Mouse (Mus musculus) left cerebral cortex, adult 9 months (tissue): ENCODE measurements at regions not wholly inside any gene's neighbourhood (a gene's known extent, or its start where the extent isn't known, plus 50 kb on each side); places are given as distances from the start of the nearest gene placed in this dataset.
A peak's percentile ranks its signal among the peaks of the same experiment; 100 is the strongest.

Source experiments
- DNase-seq, 2 experiments: peaks; one replicate each; pipeline ENCODE4 v3.0.0; 2022; ENCODE audit warnings: low spot score in 2 of 2

DNA sequence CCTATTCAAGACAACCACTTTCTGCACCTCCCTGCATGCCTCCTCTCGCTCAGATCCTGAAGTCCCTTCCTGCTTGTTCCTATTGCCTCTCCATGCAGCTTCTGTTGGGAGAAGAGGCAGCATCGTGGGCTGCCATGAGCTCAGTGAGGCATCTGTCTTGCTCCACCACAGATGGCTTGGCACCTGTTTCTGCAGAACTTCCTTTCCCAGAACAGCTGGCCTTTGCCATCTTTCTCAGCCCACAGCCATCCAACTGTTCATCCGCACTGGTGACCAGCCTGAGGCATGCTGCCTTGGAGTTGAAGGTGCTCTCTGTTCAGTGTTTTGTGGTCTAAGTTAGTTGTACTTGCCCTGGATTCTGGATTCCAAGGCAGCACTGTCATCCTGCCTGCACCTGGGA, 312.5 kb downstream of the Cmpk2 start:
- peak; percentile 33 to 84 for DNase-seq

DNA sequence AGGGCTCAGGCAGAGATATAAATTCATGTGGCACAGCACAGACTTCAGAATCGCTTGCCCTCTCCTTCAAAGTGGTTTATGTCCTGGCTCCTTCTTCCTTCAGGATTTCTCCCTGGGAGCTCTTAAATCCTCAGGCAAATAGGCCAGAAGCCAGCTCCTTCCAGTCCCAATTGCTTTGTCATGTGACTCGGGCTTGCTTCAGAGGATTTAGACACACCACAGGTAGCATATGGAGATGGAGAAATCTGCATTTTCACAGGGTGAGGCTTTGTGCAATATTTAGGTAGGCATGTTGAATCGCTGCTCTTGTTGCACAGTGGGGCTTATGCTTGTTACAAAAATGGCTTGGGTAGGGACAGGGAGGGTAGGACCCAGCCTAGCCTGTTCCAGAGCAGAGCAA, 309.8 kb downstream of the Cmpk2 start:
- no peak for DNase-seq

DNA sequence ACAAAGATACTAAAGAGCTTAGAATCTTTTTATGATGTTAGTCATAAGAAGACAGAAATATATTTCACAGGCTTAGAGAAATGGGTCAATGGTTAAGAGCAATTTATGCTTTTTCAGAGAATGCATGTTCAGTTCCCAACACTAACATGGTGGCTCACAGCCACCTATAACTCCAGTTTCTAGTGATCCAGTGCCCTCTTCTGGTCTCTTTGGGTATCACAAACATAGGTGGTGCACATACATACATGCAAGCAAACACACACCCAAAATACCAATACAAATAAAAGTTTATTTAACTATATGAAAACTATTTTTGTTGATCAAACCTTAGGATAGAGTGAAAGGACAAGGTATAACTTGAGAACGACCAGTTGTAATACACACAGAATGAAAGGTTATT, 308.0 kb downstream of the Cmpk2 start:
- DNase-seq, result no peak

DNA sequence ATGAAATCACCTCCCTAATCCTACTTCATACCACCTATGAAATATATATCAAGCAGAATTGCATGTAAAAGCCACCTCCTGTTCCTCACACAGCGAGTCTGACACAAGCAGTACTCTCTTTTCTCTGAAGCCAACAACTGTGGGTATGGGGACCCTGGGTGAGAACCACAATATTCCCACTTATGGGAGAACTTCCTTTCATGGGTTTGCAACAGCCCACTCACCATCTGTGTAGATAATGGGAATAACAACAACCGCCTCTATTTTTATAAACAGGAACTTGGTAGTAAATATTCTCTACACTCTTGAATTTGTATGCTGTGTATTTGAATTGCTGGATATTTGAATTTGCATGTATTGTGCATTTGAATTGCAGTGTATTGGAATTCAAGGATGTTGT, 305.0 kb downstream of the Cmpk2 start:
- DNase-seq, result no peak

DNA sequence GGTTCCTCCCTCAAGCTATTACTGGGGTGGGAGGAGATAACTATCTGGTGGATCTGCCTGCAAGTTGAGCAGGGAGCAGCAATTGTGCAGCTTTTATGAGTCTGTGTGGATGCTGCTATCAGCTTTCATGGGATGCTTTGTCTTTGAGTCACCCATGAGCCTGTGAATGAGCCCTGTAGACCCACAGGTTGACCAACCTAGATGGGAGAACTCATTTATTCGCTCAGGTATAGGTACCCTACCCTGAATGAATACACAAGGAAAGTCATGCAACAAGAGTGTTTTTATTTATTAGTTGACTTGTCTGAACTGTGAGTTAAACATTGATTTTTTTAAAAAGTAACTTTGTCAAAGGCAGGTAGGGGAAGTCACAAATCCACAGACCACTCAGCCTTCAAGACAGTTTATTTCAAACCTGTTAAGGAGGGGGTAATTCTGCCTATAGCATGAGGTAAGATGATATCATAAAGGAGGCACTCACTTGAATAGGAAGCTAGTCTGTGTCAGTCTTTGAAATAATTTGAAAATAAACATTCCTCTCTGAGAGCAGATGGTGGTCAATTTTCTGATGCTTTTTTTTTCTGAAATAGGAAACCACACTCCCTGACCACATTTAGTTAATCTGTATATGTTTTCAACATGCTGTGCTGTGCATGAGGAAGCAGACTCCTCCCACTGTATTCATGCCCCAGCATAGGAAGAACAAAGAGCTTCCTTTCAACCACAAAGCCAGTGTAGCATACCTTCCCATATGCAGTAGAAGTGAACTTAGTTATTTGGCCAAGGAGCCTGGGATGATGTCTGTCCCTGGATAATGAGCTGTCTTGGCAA, 302.0 kb downstream of the Cmpk2 start:
- DNase-seq, result no peak

DNA sequence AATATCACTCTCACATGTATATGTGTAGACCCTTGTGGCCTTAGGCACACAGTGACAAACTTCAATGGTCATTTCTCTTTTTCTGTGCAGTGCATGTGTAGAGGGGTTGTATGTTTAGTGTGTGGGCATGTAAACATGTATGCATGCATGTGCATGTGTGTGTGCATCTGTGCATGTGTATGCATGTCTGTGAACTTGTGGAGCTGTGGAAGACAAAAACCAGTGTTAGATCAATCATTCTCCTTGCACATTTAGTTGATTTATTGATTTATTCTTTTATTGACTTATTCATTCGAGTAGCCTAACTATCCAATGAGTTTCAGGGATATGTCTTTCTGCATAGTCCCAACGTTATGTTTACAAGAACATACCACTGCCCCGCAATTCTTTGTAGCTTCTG, 298.5 kb downstream of the Cmpk2 start:
- DNase-seq, result no peak

DNA sequence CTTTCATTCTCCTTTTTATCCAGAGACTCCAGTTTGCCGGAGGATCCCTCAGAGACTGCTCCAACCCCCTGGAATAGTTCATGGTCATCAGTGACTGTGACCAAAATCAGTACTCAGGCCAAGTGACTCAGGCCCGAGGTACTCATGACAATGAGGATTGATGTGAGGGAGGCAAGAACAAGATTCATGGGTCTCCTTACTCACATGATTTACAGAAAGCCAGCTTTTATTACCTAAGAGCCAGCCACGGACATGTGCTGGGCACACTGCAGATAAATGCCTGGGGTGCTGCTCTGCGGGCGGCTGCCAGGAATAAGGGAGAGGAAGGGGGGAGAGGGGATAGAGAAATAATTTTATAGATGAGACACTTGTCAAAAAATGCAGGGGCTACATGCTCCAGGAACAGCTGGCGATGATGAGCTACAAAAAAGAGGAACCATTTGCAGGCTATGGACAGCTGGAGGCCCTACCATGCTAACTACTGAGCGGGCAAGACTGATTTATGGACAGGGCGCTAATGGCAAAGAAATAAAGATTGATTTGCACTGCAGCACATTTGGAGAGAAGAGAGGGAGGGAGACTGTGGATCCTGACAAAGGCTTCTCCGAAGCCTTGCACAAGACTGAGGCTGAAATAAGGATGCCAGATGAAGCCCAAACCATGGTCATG, 289.8 kb downstream of the Cmpk2 start:
- no peak for DNase-seq

DNA sequence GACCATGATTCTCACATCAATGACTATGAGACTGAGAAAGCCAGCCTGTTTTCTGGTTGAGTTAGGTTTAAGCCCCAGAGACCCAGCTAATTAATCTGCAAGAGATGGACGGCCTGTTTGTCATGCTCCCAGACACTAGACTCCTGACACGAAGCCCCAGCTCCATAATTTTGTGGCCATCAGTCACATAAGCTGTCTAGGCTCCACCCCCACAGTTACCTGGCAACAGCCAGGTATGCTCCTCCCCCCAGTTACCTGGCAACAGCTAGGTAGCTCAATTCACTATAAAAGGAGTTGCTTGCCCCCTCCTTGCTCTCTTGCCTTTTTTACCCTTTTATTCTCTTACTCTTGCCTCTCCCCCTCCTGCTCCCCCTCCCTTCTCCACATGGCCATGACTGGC, 287.3 kb downstream of the Cmpk2 start:
- no peak for DNase-seq

DNA sequence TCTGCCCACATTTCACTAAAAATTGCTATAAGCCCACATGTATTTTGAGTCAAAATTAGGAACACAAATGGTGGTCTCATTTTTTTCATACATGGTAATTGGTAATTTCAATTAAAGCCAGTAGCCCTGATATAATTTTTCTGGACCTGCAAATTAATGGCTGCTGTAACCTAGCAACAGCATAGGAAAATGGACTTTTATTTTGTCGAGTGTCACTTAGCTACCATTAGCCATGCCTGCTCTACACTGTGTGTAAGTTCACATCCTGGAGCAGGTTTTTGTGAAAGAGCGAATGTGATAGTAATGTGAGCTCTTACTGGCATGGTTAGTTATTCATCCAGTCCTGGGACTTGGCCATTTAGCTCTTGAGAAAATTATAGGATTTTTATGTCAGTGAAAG, 285.6 kb downstream of the Cmpk2 start:
- DNase-seq, result no peak

DNA sequence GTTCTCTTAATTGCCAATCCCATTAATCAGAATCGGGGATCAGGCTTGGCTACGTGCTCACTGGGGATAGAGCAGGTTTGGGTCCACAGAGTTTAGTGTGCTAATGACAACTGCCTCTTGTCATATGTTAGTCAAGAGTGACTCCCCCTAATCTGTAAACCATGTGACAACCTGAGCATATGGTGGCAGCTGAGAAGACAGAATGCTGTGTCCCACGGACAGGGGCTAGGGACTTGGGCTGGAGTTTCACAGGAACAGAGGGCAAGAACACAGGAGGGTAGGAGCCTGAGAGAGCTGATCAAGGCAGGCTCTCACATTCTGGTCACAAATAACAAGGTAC, 265.5 kb downstream of the Cmpk2 start:
- no peak for DNase-seq

DNA sequence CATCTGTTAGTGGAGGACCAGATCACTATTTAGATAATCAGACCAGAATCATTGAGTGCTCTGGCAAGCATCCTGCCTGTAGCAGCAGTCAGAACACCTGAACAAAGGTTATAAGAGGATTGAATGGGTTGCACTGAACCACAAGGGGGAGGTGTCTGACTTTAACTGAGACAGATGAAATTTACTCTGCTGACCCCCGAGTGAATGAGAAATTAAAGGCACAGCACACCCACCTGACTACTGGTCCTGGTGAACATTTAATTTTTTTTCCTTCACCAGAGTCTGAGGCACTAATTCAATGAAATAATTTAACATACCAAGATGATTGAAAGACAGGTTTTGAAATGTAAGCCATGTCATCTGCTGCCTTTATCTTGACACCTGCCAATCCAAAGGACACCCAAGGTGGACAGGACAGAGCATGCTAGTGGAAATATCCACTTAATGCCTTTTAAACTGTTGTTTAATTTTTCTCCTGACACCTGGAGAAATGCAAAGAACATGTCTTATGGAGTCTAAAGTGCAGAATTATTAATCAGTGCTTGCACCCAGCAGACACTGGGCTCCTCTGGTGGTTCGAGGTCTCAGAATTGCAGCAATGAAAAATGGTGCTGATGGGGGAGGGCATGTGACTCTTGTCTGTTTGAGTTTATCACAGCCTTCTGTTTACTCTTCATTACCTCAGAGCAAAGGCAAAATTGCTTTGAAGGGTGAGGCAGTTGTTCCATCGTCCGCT, 265.0 kb downstream of the Cmpk2 start:
- no peak for DNase-seq

DNA sequence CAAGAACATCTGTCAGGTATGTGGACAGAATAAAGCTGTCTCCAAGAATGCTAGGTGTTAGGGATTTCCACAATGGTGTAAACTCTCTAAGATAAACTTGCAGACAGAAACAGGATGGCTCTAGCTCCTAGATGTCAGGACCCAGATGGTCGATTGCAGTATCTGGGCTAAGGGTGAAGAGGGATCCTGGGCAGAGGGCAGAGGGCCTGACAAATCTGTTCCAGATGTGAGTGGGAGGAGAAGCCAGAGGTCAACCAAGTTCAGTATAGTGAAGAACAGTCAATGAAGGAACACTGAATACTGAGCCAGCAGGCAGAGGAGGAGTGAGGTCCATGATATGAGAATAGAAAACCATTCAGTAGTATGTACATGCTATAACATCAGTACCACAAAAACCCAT, 254.4 kb downstream of the Cmpk2 start:
- DNase-seq, result no peak

DNA sequence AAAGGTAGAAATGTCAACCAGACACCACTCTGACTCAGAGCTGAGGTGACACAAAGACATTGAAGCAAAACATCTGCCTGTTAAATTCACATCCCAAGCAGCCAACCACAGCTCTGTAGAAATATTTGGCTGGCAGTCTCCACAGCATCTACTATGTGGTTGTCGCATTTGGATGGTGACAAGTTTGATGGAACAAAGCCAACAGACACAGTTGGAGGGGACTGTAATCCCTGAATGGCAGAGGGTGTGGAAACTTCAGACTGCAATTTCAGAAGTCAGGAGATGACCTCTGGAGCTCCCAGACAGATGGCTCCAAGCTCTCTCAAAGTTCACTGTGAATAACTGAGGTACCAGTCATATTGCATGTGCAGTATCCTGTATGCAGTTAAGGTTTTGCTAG, 229.8 kb downstream of the Cmpk2 start:
- DNase-seq, result no peak

DNA sequence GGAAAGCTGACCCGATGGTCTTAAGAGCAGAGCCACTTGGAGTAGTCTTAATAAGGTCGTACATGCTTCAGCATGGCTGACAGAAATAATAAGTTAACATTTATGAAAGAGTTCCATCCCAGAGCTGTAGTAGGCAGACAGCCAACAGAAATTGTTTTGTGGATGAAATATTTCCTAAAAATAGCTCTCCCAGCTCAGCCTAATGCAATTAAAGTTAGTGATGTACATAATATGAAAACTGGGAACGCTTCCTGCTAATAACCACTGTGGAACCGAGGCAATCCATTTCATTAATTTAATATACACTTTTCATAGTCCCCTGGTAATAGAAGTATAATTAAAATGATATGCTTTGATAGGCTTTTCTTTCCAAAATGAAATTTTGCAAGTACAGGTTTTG, 219.0 kb downstream of the Cmpk2 start:
- DNase-seq, result no peak

DNA sequence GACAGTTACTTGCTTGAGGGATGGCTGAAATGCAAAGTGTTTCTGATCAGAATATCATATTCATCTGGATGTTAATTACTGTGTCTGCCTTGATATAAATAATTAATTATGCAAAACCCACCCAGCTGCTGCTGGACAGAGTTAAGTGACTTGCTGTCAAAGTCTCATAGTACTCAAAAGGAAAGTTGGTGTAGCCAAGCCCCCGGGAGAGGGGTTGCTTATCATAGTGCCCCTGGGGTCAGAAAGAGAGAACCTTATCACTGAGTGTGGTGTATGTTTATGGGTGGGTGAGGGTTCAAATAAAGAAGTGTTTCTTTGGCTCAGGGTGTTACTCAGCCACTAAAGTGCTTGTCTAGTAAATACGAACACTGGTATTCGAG, 211.6 kb downstream of the Cmpk2 start:
- no peak for DNase-seq

DNA sequence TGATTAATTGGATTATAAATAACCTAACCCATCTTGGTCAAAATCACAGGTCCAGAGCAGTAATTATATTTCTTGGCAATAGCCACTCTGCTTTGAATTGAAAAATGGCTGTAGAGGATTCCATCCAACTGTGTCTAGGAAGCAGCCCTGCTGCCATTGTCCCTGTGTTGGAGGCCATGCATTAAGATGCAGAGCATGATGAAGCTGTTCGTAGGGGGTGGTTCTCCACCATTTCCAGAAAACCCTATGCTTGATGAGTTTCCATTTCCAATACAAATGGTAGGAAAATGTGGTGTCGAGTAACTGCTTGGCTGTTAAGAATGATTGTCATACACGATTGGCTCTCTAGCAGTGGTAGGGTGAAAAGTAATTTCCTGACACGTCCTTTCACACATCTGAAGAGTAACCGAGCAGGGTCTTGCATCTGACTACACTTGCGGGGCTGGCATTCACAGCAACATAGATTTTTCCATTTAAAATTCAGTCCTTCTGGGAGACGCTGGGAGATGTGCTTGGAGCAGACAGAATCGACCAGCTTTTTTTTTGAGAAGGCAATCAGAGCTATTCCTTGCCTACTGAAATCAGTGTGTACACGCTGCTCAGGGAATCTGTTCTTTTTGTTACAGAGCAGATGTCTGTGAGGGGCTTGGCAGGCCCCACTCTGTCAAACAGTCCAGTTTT, 211.0 kb downstream of the Cmpk2 start:
- no peak for DNase-seq

DNA sequence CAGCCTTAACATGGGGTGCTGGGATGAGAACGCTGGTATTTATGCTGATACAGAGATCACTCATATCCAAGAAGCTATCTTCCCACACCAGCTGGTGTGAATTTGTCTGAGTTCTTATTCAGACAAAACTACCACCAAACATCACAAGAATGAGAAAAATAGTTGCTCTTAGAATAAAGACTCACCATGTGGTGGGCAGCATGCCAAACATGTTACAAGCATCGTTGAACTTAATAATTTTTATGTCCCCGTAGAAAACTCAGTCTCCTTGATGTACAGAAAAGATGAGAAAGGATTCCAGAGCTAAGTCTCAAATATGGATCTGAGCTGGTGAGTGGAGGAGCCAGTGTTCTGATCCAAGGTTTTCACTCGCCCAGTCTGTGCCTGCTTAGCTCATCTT, 196.5 kb downstream of the Cmpk2 start:
- DNase-seq, result no peak

DNA sequence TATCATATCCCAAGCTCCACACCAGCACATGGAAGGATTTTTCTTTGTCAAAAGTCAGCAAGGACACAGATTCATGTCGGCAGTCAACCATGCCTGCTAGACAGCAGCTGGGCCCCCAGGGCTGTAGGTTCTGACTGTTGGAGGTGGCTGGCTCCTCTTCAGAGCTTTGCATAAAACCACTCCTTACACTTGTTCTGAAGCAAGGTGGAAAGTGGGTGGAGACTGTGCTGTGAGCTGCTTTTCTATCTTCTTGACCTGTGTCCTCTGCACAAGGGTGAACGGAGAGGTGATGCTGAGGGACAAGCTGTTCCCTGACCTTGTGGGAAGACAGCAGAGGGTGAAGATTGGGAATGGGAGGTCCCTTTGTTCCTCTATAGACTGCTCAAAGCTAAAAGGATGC, 185.2 kb downstream of the Cmpk2 start:
- DNase-seq, result no peak

DNA sequence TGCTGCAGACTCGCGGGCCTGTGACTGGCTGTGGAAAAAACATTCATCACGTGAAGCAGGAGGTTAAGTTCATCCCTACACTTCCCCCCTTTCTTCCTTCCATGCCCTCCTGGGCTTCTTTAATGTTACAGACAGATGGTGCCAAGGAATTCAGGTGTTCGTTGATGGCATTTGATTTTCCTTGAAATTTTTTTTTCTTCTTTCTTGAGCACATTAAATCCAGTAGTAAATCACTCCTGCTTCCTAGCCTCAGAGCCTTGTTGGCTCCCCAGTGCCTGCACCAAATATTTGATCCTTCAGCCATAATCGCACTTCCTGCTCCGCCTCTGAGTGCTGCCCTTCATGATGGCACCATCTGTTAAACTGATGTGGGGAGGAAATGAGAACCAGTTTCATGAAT, 184.8 kb downstream of the Cmpk2 start:
- DNase-seq, result no peak

DNA sequence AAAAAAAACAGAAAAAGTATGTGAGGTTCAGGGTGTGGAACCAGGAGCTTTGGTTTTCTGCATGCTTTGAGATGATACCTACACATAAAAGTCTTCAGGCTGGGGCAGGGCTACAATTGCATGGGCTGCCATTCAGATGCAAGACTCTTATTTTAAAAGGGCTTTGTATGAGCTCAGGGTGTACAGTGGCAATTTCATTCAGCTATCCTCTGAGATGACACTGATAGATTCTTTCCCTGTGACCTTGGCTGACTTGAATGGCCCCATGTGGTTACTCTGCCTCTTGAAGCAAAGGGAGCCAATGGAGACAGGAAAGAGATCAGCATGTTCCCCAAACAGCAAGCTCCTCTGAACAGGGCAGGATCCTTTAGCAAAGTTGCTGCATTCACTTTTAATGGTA, 177.1 kb downstream of the Cmpk2 start:
- no peak for DNase-seq

DNA sequence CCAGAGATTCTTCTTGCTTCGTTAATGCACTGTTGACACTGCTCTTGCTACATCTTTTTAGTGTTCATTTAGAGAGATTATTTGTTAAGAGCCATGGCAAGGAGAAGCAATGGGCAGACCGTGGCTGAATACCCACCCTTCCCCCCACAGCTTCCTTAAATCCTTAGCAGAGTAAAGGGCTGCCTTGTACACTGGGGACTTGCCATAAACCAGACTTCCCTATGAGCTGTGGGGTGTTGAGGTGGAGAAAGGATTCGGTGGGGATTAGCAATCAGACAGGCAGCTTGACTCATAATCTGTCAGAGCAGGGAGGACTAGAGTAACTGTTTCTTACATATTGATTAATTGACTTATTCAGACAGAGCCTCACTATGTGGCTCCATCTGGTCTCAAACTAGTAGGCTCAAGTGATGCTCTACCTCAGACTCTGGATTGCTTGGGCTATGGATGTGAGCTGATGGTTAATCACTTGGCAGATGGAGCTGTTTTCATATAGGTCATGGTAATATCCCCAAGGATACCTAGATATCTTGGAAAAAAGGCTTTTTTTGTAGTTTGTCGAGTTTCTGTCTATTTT, 166.7 kb downstream of the Cmpk2 start:
- no peak for DNase-seq

DNA sequence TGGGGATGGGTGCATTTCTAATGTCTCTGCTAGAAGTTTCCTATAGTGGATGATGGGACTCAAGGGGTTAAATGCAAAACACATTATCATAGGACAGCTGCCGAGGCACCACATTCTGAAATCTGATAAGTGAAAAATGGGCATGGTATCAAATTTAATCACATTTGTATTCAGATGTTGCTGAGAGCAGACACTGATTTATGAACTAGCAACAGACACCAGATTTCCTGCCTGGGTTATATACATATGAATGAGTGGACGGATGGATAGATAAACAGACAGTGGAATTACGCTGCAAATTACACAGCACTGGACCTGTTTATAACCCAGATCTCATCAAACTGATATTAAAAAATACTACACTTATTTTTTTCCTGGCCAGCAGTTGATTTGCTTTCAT, 166.2 kb downstream of the Cmpk2 start:
- DNase-seq, result no peak
